Mouse (Mus musculus): ENCODE data around the gene Ambp.

The Ambp gene

GRCm38 (mm10) chr4:63118639-63119437, 35.8 kb downstream of the Ambp start:
- DNase-seq: peak; percentile 88

GRCm38 (mm10) chr4:63105651-63106050, 48.9 kb downstream of the Ambp start:
- no peak for DNase-seq

- DNase-seq: no peak
Measured at GRCm38 (mm10) chr4:63102025-63102424, 52.6 kb downstream of the Ambp start.

- DNase-seq: no peak
Measured at GRCm38 (mm10) chr4:63100478-63100877, 54.1 kb downstream of the Ambp start.

GRCm38 (mm10) chr4:63097603-63098002, 57.0 kb downstream of the Ambp start:
- no peak for DNase-seq

Data from right cerebral cortex, postnatal 4 days (tissue).